Mouse (Mus musculus) left cerebral cortex, postnatal 25 days (tissue): ENCODE results near the gene Prkrip1. TPM values are rescaled to one million over a fixed set of nuclear protein-coding genes. Genes with fewer than 3 reads are reported as not detected.

Source experiments
- DNase-seq, 2 experiments: peaks; one replicate each; pipeline ENCODE4 v3.0.0; 2022; ENCODE audit warnings: low spot score in 2 of 2, mixed read lengths in 1 of 2
- intact Hi-C: fragments of 180-260 bp; cut with DNase I; formaldehyde crosslinking; loops from one replicate; pipeline ENCODE4 v1.15.1; 2025
- total RNA-seq, 2 experiments: library from RNA; stranded (reverse); gene quantifications; 2 replicates each; pipeline ENCODE4 v1.2.3; 2021

Gene Prkrip1
- total RNA-seq, 2 experiments from 2014 or later: 36.8 to 37.1 TPM

- intact Hi-C loops: loop anchor here (1.0 to 2.0 kb wide), 3 partner anchors 19 to 51 kb away; partner anchors contain the start of genes Orai2 and Polr2j
- peak; percentile 94 to 98 for DNase-seq
Measured at GRCm38 (mm10) chr5:136135571-136136291, 63.0 kb downstream of the Prkrip1 start, which contains the start of the genes Lrwd1 and Alkbh4. Gene Lrwd1 (minus strand): TSS chr5:136136074. Gene Alkbh4 (plus strand): TSS chr5:136136146.

Other genes with a start within 250 kb of the Prkrip1 start
- 1 to 10 TPM; 2.0 to 2.3 TPM for gene Ssc4d, start 224.4 kb downstream of the Prkrip1 start, total RNA-seq
- not detected for gene Zp3, start 218.9 kb downstream of the Prkrip1 start, total RNA-seq
- 1 to 10 TPM; 8.5 to 8.7 TPM for gene Dtx2, start 204.2 kb downstream of the Prkrip1 start, total RNA-seq
- gene Upk3b, start 160.5 kb downstream of the Prkrip1 start, total RNA-seq: not detected
- not detected for gene Upk3bl, start 144.5 kb downstream of the Prkrip1 start, total RNA-seq
- 1 to 10 TPM; 3.5 to 5.0 TPM for gene Rasa4, start 115.0 kb downstream of the Prkrip1 start, total RNA-seq
- 10 to 100 TPM; 71.5 to 83.9 TPM for gene Polr2j, start 82.3 kb downstream of the Prkrip1 start, total RNA-seq
- gene Lrwd1, start 62.9 kb downstream of the Prkrip1 start, total RNA-seq: 10 to 100 TPM; 13.3 TPM
- 1 to 10 TPM; 8.1 to 9.4 TPM for gene Alkbh4, start 62.8 kb downstream of the Prkrip1 start, total RNA-seq
- 10 to 100 TPM; 57.1 to 60.1 TPM for gene Orai2, start 28.2 kb downstream of the Prkrip1 start, total RNA-seq
- gene Sh2b2, start 47.6 kb upstream of the Prkrip1 start, total RNA-seq: 1 to 10 TPM; 7.2 to 8.2 TPM